ENCODE assay signal across 8 mouse cellular contexts in the genomic region with DNA sequence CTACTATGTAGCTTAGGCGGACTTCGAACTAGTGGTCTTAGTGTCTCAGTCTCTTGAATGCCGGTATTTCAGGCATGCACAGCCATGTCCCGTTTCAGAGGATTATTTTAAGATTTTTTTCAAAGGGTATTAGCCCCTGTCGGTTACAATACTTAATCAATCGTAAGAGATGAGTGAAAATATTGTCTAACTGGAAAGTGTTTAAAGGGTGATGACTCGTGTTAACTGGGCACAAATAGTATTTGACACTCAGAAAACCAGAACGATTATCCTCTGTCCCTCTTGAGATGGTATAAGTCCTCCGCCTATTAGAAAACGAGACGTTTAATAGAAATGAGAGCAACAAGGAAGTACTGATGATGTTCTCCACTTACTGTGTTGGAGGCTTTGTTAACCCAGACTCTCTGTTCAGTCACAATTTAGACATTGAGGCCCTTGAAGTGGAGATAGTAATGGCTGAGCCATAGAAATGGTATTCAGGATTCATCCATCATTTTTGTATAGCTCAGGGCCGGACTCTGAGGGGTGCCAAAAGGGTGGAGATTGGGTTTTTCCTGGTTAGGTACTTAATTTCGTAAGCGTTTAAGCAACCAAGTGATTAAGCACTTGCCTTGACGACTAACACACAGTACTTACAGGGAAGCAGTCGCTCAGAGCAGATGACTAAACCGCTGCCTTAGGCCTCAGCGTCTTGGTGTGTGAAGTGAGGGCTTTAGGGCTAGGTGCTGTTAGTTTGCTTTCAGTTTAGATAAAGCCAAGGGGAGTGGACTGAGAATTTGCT. TPM values are rescaled to one million over a fixed set of nuclear protein-coding genes. Genes with fewer than 3 reads are reported as not detected.
DNase-seq lines count a peak whose midpoint lies in the region; ATAC-seq and TF ChIP-seq lines count a peak whose summit lies in the region.

No protein-coding gene starts in this region.

- peak; percentile 23 for DNase-seq in thymus, adult 2 months
- DNase-seq in thymus, postnatal 10 days (ENCODE audit: low spot score in 2 of 2): no peak
- DNase-seq in embryo, embryonic 9.5 days (ENCODE audit: extremely low spot score): peak; percentile 28
- DNase-seq in cerebellum, postnatal 36 days: no peak
- no peak for DNase-seq in layer of hippocampus, postnatal 25 days (ENCODE audit: extremely low spot score in 1 of 2, low spot score in 1 of 2)

- no peak for TF ChIP-seq POLR2A in thymus, adult 2 months (IDR thresholded peaks at IDR 0.05; ENCODE audit: control insufficient read depth, extremely low read depth, insufficient read depth, low read length, poor library complexity)
- TF ChIP-seq POLR2A in small intestine, adult 2 months (IDR thresholded peaks at IDR 0.05; ENCODE audit: low read depth, low read length): no peak; the same call in 1 of the 2 replicates

- no peaks in the 10 kb centered on the region for H3K9me3 ChIP-seq in hindbrain, embryonic 12.5 days (replicated peaks)
- H3K9me3 ChIP-seq in liver, embryonic 16.5 days (replicated peaks; ENCODE audit: control insufficient read depth, low read length): no peaks in the 10 kb centered on the region

- peak overlapping the region; percentile 98 for H3K9ac ChIP-seq in hindbrain, embryonic 12.5 days
- peak overlapping the region; percentile 98 for H3K9ac ChIP-seq in liver, embryonic 16.5 days (ENCODE audit: low read depth, low read length)

- H3K4me1 ChIP-seq in thymus, adult 2 months (replicated peaks; ENCODE audit: control insufficient read depth, insufficient read depth, low read length): peaks cover 10% of the 10 kb centered on the region
- H3K4me1 ChIP-seq in hindbrain, embryonic 12.5 days: peaks cover 31% of the 10 kb centered on the region
- peaks cover 32% of the 10 kb centered on the region for H3K4me1 ChIP-seq in liver, embryonic 16.5 days (ENCODE audit: control insufficient read depth, low read depth, low read length)
- peaks cover 14% of the 10 kb centered on the region; the same call in 1 of the 2 replicates for H3K4me1 ChIP-seq in small intestine, adult 2 months (ENCODE audit: control insufficient read depth, insufficient read depth, insufficient read length, low read length)

- H3K27me3 ChIP-seq in thymus, adult 2 months (ENCODE audit: control insufficient read depth, insufficient read depth, low read length): no peaks in the 10 kb centered on the region
- H3K27me3 ChIP-seq in hindbrain, embryonic 12.5 days: no peaks in the 10 kb centered on the region
- H3K27me3 ChIP-seq in liver, embryonic 16.5 days (ENCODE audit: control insufficient read depth, insufficient read depth, low read depth, low read length): no peaks in the 10 kb centered on the region
- no peaks in the 10 kb centered on the region for H3K27me3 ChIP-seq in small intestine, adult 2 months (ENCODE audit: control insufficient read depth, insufficient read depth, low read length)

- TF ChIP-seq CTCF in thymus, adult 2 months (IDR thresholded peaks at IDR 0.05; ENCODE audit: borderline replicate concordance, control insufficient read depth, extremely low read depth, insufficient read depth, low read length, poor library complexity): no peak
- TF ChIP-seq CTCF in small intestine, adult 2 months (IDR thresholded peaks at IDR 0.05; ENCODE audit: extremely low read depth, insufficient read length, insufficient replicate concordance, low read depth, low read length): no peak

- H3K36me3 ChIP-seq in thymus, adult 2 months (ENCODE audit: control insufficient read depth, insufficient read depth, low read length): peaks cover 4% of the 10 kb centered on the region; the same call in 1 of the 2 replicates
- no peaks in the 10 kb centered on the region for H3K36me3 ChIP-seq in hindbrain, embryonic 12.5 days
- no peaks in the 10 kb centered on the region for H3K36me3 ChIP-seq in liver, embryonic 16.5 days (ENCODE audit: control insufficient read depth, insufficient read depth)
- no peaks in the 10 kb centered on the region; the same call in 1 of the 2 replicates for H3K36me3 ChIP-seq in small intestine, adult 2 months (ENCODE audit: control insufficient read depth, insufficient read depth, low read length)

- WGBS in thymus, adult 2 months: under 1% methylated on average over 18 of the region's 18 CpGs
- WGBS in hindbrain, embryonic 12.5 days: 1% methylated on average over 18 of the region's 18 CpGs
- WGBS in liver, embryonic 16.5 days (ENCODE audit: insufficient replicate concordance): under 1% methylated on average over 18 of the region's 18 CpGs
- WGBS in small intestine, adult 2 months: under 1% methylated on average over 18 of the region's 18 CpGs

- H3K4me3 ChIP-seq in thymus, adult 2 months (ENCODE audit: control insufficient read depth, insufficient read depth, low read length): peak overlapping the region; percentile 41
- H3K4me3 ChIP-seq in hindbrain, embryonic 12.5 days: peak overlapping the region; percentile 98
- H3K4me3 ChIP-seq in liver, embryonic 16.5 days (ENCODE audit: low read depth, low read length): peak overlapping the region; percentile 78
- H3K4me3 ChIP-seq in small intestine, adult 2 months (ENCODE audit: low read depth, low read length): peak overlapping the region; percentile 59

- peak overlapping the region; percentile 92 for H3K4me2 ChIP-seq in hindbrain, embryonic 12.5 days (replicated peaks)
- peak overlapping the region; percentile 93 for H3K4me2 ChIP-seq in liver, embryonic 16.5 days (ENCODE audit: low read depth, low read length)

- no peak for ATAC-seq in hindbrain, embryonic 12.5 days (ENCODE audit: low FRiP score)
- ATAC-seq in liver, embryonic 16.5 days (ENCODE audit: low read depth): no peak

- no peak overlapping the region for H3K27ac ChIP-seq in thymus, adult 2 months (ENCODE audit: control insufficient read depth, insufficient read depth, low read length)
- H3K27ac ChIP-seq in hindbrain, embryonic 12.5 days: no peak overlapping the region
- H3K27ac ChIP-seq in liver, embryonic 16.5 days (ENCODE audit: low read length): peak overlapping the region; percentile 63
- H3K27ac ChIP-seq in small intestine, adult 2 months (ENCODE audit: insufficient read depth, low read depth, low read length): peak overlapping the region; percentile 68

RNA-seq across cellular contexts. Expression of a gene that starts 2.4 kb away (rescaled TPM):
- polyA plus RNA-seq in thymus, adult 2 months (2012; rRNA removed): 64.0 and 91.7 TPM in 2 replicates
- 9.6 and 11.7 TPM in 2 replicates for polyA plus RNA-seq in hindbrain, embryonic 12.5 days (2016; fragmentation: Nextera tagmentation; extraction: Ambion mirVana)
- 1.6 and 1.7 TPM in 2 replicates for polyA plus RNA-seq in liver, embryonic 16.5 days (2015; fragmentation: Nextera tagmentation; extraction: Ambion mirVana)
- 14.2 and 24.4 TPM in 2 replicates for polyA plus RNA-seq in small intestine, adult 2 months (2012; rRNA removed)
- total RNA-seq in layer of hippocampus, postnatal 25 days (2021): 10 to 100 TPM; 61.5 to 66.9 TPM

RNA-seq across cellular contexts. Expression of a gene that starts 41.6 kb away (rescaled TPM):
- 43.4 and 43.8 TPM in 2 replicates for polyA plus RNA-seq in thymus, adult 2 months (2012; rRNA removed)
- polyA plus RNA-seq in hindbrain, embryonic 12.5 days (2016; fragmentation: Nextera tagmentation; extraction: Ambion mirVana): 19.2 and 21.5 TPM in 2 replicates
- polyA plus RNA-seq in liver, embryonic 16.5 days (2015; fragmentation: Nextera tagmentation; extraction: Ambion mirVana): 8.8 TPM in 2 replicates
- polyA plus RNA-seq in small intestine, adult 2 months (2012; rRNA removed): 41.9 and 60.1 TPM in 2 replicates
- 10 to 100 TPM; 44.7 to 45.6 TPM for total RNA-seq in layer of hippocampus, postnatal 25 days (2021)

Comparison
In these comparisons a context has a peak if more than half of its experiments do, and no peak if none do; other contexts are left out.
1. DNase-seq: peak in thymus, adult 2 months (single experiment) and embryo, embryonic 9.5 days (single experiment); none in thymus, postnatal 10 days (0 of 2), cerebellum, postnatal 36 days (0 of 2) and layer of hippocampus, postnatal 25 days (0 of 2).
2. H3K27ac ChIP-seq: peak in liver, embryonic 16.5 days (single experiment) and small intestine, adult 2 months (single experiment); none in thymus, adult 2 months (single experiment) and hindbrain, embryonic 12.5 days (single experiment).
3. H3K4me3 ChIP-seq: peak in every context shown above with its lines; median percentile 98 in hindbrain, embryonic 12.5 days; 78 in liver, embryonic 16.5 days; 59 in small intestine, adult 2 months; 41 in thymus, adult 2 months.